Mouse (Mus musculus) megakaryocyte, embryonic 14.5 days (primary cell): Measurements from ENCODE around the gene Ankdd1b.

ENCODE experiments used
- FLI1 ChIP-seq: IDR thresholded peaks from 2 replicates; pipeline ENCODE4 v1.6.1; 2012; ENCODE audit warnings: low read length, inconsistent platforms, mixed read lengths
- GATA1 ChIP-seq: IDR thresholded peaks from 3 replicates; pipeline ENCODE4 v1.6.1; 2012; ENCODE audit warnings: mixed read lengths, low read length, inconsistent platforms, borderline replicate concordance

GRCm38 (mm10) chr13:96405518-96405917, 65.5 kb downstream of the Ankdd1b start:
- TF ChIP-seq GATA1: no peak
- TF ChIP-seq FLI1: no peak
